Mouse (Mus musculus): ENCODE results near the gene Rnf169.

The Rnf169 gene

GRCm38 (mm10) chr7:99980132-99980591 lies at the start of gene Rnf169:
TSS of gene Rnf169 (minus strand) at chr7:99980448.
- peak; percentile 92 to 96 for DNase-seq

DNA sequence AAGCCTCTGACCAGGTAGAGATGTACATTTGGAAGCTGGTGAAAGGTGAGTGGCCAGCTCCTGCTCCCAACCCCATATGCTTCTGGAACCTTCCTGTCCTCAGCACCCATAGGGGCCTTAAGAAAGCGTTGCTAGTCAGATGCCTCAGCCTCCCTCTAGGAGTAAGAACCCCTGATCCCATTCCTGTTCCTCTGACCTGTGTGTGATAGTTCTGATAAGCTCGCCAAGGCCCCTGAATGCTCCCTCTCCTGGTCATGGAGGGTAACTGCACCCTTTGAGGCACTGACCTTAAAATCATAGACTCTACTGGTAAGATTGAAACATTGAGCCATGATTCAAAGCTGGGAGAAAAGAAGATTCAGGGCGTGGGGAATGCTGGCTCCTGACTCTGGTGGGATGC lies 49.1 kb upstream of the Rnf169 start:
- peak; percentile 61 to 65 for DNase-seq

DNA sequence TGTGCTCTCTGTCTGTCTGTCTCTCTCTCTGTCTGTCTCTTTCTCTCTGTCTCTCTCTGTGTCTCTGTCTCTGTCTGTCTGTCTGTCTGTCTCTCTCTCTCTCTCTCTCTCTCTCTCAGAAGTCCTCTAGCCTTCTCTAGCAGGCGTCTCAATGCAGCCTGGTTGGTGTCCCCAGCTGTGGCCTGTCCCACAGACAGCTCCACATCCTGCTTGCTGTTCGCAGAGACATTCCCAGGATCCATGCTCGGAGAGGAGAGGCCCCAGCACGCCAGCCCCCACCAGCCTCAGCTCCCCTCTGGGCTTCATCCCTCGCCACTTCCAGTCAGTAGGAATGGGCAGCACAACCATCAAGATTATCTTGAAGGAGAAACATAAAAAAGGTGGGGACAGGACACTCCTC lies 47.1 kb upstream of the Rnf169 start:
- DNase-seq = peak; percentile 67 to 76

GRCm38 (mm10) chr7:100017056-100017455 lies 36.8 kb upstream of the Rnf169 start:
- no peak for DNase-seq

DNA sequence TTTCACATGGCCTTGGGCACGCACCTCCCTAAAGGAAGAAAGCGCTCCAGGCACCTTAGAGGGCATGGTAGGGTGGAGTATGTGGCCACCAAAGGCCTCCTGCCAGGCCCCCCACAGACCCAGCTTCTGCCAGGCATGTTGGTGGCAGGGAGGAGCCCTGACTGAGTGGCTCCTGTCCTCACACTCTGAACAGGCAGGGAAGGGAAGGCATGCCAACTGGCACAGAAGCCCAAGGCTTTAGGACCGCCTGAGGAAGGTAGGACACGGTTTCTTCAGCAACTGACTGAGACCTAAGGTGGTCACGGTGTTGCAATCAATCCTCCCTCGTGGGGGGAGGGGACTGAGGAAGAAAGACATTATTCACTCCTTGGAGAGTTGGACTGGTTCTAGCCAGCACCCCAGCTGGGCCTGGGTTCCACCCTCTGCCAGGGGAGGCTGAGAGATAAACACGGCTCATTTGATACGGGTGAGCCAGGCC lies 33.9 kb upstream of the Rnf169 start:
- peak; percentile 26 to 40 for DNase-seq

DNA sequence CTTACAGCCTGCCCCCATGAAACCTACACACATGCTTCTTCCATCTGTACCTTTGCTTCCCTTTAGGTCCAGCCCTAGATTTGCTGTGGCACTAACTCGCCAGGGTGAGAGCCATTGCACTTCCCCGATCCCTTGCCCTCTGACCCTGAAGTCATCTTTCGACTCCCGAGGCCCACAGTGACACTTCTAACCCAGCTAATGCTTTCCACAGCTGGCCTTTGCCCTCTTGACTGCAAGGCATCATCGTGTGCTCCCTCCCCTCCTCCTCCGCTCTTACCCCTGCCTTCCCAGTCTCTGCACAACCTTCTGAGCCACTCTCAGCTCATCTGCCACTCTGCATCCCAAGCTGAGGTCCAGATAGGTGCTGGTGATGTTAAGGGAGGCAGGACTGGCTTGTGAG lies 32.3 kb upstream of the Rnf169 start:
- no peak for DNase-seq

GRCm38 (mm10) chr7:100012085-100012484 lies 31.8 kb upstream of the Rnf169 start:
- DNase-seq = no peak

DNA sequence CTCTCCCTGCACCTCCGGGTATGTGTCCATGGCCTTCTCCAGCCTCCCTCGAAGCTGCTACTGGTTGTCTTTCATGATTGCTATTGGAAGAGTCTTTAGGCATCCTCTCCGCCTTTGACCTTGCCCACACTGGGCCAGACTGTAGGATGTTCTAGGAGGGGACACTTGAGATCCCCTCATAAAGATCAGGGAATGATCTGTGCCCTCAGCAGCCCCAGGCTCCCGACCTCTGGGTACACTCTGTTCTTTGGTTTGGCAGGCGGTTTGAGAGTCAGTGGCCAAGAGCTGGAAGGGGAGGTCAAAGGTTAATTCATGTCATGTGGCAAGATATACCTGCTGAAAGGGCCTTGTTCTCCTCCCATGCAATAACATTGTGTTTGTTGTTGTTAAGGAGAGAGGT lies 30.5 kb upstream of the Rnf169 start:
- no peak for DNase-seq

DNA sequence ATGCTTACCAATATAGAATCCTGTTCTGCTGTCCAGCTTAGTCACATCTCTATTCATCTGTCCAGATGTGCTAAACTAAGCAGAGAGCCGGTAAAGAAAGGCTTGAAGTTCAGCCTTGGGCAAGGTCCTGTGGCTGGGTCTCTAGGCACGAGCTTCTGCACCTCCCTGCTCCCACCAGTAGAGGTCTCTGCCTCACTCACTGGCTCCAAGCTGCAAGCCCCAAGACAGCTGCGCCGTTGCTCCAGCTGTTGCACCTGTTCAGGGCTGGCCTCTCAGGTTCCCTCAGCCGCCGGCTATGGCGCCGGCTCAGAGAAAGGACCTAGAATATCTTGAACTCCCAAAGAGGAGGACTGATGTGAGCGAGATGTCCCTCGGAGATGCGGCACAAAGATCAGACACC lies 29.4 kb upstream of the Rnf169 start:
- DNase-seq = peak; percentile 81 to 86

DNA sequence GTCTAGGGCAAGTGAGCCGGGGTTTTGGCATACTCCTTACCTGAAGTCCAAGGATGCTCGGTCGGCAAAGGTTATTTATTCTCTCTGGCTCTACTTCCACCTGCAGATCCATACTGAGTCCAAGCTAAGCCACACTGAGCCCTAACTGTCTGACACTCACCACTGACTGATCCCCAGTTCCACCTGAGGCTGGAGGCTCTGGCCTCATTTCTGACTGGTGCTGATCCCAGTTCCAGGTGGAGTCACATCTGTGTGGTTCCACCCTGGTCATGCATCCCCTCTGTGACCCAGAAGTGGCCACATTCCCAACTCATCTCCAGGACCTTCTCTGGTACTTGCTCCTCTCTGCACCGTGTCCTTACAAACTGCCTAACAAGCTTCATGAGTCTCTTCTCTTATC lies 28.5 kb upstream of the Rnf169 start:
- no peak for DNase-seq

DNA sequence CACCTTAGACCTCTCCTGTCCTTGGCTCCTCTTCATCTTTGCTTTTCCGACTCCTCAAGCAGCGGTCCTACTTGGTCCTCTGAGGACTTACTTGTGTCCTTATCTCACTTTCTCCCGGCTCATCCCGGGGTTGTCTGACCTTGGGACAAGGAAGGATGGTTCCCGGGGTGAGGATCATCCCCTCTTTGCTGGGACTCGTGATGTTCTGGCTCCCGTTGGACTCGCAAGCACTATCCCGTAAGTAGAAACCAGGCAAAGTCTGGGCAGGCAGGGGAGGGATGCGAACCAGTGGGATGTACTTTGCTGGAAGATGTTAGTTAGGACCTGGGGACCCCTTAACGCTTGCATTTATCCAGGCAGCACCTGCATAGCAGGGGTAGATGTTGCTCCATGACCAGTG lies 26.2 kb upstream of the Rnf169 start:
- DNase-seq = no peak

DNA sequence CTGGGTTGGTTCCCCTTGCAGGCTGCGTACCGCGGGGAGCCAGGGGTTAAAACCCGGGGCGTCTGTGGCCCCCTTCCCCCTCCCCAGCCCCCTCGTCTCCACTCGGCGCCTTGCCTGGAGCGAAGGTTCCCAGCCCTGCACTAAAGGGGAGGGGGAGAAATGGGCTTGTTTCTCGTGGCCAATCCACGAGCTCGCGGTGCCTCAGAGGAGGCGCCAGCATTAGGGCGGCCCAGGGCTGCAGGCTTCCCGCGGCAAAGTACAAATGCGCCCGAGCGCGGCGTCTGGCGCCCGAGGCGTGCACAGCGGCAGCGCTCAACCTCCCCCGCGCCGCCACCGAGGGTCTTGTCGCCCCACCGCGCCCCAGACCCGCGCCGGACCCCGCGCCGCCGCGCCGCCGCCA lies 25.5 kb upstream of the Rnf169 start, which contains the start of gene Chrdl2:
TSS of gene Chrdl2 (plus strand) at position 383 of the 400 bp plus-strand sequence.
- peak; percentile 58 to 75 for DNase-seq

GRCm38 (mm10) chr7:100003781-100004180 lies 23.5 kb upstream of the Rnf169 start:
- DNase-seq = peak; percentile 48 to 56

DNA sequence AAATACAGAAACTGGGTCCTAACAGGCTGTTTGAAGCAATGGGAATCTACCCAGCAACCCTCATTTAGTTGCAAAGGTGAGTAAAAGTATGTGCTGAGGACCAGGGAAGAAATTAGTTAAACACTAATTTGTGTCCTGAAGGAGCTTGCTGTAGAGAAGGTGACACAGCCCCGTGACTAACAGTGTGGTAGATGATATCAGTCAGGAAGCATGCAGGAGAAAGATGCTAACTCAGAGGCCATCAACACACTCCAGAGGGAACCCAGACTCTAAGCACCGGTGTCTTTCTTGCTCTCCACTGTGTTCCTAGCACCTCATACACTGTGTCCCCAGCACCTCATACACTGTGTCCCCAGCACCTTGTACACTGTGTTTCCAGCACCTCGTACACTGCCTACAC lies 18.4 kb upstream of the Rnf169 start:
- no peak for DNase-seq

GRCm38 (mm10) chr7:99995186-99995585 lies 14.9 kb upstream of the Rnf169 start:
- no peak for DNase-seq

DNA sequence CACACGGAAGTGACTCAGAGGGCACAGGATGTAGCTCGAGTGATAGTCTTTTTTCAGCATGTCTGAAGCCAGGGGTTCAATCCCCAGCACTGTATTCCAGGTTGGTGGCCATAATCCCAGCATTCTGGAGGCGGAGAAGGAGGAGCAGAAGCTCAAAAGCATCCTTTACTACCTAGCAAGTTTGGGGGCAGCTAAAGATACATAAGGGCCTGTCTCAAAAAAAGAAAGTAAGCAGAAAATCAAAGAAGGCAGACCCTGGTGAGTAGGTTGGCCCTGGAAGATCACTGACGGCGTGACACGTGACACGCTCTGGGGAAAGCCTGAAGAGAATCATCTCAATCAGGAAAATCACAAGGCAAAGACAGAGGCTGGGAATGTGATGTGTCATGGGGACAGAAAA lies 12.9 kb upstream of the Rnf169 start:
- DNase-seq = no peak

- DNase-seq = no peak
These were observed 10.9 kb upstream of the Rnf169 start for GRCm38 (mm10) chr7:99990990-99991707.

- DNase-seq = peak; percentile 43 to 70
These were observed 9.9 kb upstream of the Rnf169 start for GRCm38 (mm10) chr7:99989844-99990760.

- peak; percentile 81 to 85 for DNase-seq
These were observed 8.5 kb upstream of the Rnf169 start for GRCm38 (mm10) chr7:99988725-99989124.

DNA sequence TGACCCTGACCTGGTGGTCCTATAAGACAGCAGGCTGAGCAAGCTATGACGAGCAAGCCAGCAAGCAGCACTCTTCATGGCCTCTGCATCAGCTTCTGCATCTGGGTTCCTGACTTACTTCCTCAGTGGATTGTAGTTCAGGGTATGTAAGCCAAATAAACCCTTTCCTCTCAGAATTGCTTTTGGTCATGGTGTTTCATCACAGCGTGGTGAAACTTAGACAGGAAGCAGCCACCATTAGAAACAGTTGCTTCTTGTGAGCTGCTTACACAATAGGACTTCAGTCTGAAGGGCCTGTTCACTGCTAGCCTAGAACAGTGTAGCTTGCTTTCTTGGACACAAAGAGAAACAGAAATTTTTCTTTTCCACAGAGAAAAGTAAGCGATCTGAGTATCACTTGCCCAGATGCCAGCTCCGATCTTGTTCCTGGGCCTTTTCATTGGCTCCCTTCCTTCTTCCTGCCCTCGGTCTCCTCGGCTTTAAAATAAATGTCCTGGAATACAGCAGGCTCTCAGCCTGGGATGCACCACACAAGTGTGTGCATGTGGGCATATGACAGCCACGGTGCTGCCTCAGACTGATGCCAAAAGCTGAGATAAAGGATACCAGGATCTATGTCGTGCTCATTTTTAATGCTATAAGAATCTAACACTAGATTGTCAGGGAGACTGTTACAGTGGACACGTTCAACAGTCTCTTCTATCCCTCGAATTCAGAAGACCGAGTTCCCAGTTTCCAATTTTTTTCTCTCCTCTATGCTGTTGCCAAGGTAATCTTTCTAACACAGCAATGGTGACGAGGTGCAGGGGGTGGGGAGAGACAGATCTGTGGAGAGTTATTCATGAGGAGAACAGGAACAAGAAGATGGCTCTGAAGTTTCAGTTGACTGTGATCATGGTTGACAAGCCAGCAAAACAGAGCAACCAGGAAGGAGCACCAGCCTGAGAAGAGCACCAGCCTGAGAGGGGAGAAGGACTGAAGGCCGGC lies 2.3 kb upstream of the Rnf169 start:
- no peak for DNase-seq

DNA sequence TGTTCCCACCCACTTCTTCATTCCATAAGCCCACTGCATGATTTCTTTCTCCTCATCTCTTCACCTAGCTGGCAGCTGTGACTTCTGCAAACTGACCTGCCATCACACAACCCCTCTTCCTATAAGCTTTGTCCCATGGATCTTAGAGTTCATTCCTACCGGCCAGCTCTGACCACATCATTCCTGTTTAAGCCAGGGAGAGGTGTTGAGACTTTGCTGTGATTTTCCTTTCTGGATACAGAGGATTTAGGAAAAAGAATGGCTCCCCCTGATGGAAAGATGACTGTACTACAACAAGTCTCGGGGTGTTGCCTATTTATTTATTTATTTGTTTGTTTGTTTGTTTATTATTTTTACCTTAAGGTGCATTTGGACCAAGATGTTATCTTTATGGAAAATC lies 1.1 kb upstream of the Rnf169 start:
- DNase-seq = peak; percentile 34 to 55

- DNase-seq = peak; percentile 67 to 77
These were observed 609 bp downstream of the Rnf169 start for GRCm38 (mm10) chr7:99979546-99980131.

All from kidney, postnatal 4 days (tissue).